Mouse (Mus musculus) frontal cortex, adult 2 months (tissue): ENCODE measurements around the gene Tet1. TPM values are rescaled to one million over a fixed set of nuclear protein-coding genes. Genes with fewer than 3 reads are reported as not detected.

Experiments used
- DNase-seq, 2 experiments: peaks; one replicate each; pipeline ENCODE4 v3.0.0; 2022; ENCODE audit warnings: low spot score in 1 of 2; ENCODE audit errors: extremely low spot score in 1 of 2
- polyA plus RNA-seq: library from polyadenylated mRNA; depleted of rRNA; stranded (reverse); fragments of >200 nt; gene quantifications from 2 replicates; pipeline ENCODE4 v1.2.3, GENCODE M21; 2012

Tet1 gene
- polyA plus RNA-seq, 1 experiment: 4.3 TPM

- DNase-seq: peak in 1 of 2 experiments; percentile 31
Measured at GRCm38 (mm10) chr10:62851578-62851977, 57.2 kb downstream of the Tet1 start.

GRCm38 (mm10) chr10:62851025-62851424 lies 57.8 kb downstream of the Tet1 start:
- DNase-seq: peak; percentile 69 to 80

- DNase-seq: no peak
Measured at GRCm38 (mm10) chr10:62848783-62849182, 60.0 kb downstream of the Tet1 start.

- peak in 1 of 2 experiments; percentile 66 for DNase-seq
Measured at GRCm38 (mm10) chr10:62847069-62847626, 61.6 kb downstream of the Tet1 start.

GRCm38 (mm10) chr10:62843787-62844491 lies 64.9 kb downstream of the Tet1 start:
- no peak for DNase-seq

GRCm38 (mm10) chr10:62841901-62842447 lies 66.8 kb downstream of the Tet1 start:
- DNase-seq: no peak

GRCm38 (mm10) chr10:62840687-62841086 lies 68.1 kb downstream of the Tet1 start:
- no peak for DNase-seq

GRCm38 (mm10) chr10:62837987-62838386 lies 70.8 kb downstream of the Tet1 start:
- no peak for DNase-seq

GRCm38 (mm10) chr10:62832783-62833182 lies 76.0 kb downstream of the Tet1 start:
- no peak for DNase-seq

GRCm38 (mm10) chr10:62831546-62831945 lies 77.2 kb downstream of the Tet1 start:
- no peak for DNase-seq

GRCm38 (mm10) chr10:62824474-62824873 lies 84.3 kb downstream of the Tet1 start:
- DNase-seq: no peak

GRCm38 (mm10) chr10:62823431-62823830 lies 85.4 kb downstream of the Tet1 start:
- no peak for DNase-seq

- DNase-seq: peak in 1 of 2 experiments; percentile 27
Measured at GRCm38 (mm10) chr10:62810010-62810409, 98.8 kb downstream of the Tet1 start.

- no peak for DNase-seq
Measured at GRCm38 (mm10) chr10:62808766-62809165, 100.0 kb downstream of the Tet1 start.

- DNase-seq: no peak
Measured at GRCm38 (mm10) chr10:62808316-62808715, 100.5 kb downstream of the Tet1 start.

- no peak for DNase-seq
Measured at GRCm38 (mm10) chr10:62804106-62804505, 104.7 kb downstream of the Tet1 start.

GRCm38 (mm10) chr10:62803296-62803695 lies 105.5 kb downstream of the Tet1 start:
- no peak for DNase-seq

GRCm38 (mm10) chr10:62794221-62794620 lies 114.6 kb downstream of the Tet1 start:
- DNase-seq: no peak

GRCm38 (mm10) chr10:62793091-62793453 lies 115.7 kb downstream of the Tet1 start:
- no peak for DNase-seq

- DNase-seq: peak; percentile 96 to 99
Measured at GRCm38 (mm10) chr10:62792177-62793090, 116.4 kb downstream of the Tet1 start, which contains the start of gene Ccar1. Ccar1 (minus strand) TSS chr10:62792286.
